Mouse (Mus musculus): ENCODE measurements at regions not wholly inside any gene's neighbourhood (a gene's known extent, or its start where the extent isn't known, plus 50 kb on each side); places are given as distances from the start of the nearest gene placed in this dataset.

DNA sequence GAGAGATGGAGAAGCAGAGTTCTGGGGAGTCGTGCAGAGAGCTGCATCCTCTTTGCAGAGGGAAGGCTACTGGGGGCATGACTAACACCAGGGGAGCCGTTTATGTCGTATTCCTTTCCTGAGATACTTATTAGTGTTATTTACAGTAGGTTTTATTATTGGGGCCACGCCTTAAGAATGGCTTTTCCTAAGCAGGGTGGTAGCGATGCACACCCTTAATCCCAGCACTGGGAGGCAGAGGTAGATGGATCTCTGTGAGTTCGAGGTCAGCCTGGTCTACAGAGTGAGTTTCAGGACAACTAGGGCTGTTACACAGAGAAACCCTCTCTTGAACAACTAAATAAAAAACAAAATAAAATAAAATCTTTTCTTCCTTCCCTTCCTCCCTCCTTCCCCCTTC is 212.6 kb downstream of the Enc1 start:
- DNase-seq (ENCODE audit: low read depth, low spot score) = no peak

DNA sequence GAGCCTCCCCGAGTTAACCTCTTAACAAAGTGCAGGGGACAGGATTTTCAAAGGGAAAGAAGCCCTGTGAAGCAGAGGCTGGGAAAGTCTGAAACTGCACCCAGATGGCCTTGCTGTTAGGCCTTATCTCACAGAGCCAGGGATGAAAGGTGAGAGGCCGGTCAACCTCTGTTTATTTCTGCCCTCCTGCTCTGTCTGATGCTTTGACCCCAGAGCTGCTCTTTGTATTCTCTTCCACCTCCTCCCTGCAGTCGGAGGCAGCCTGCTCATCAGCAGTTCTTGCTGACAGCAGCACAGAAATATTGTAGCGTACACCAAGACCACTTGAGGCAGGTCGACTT is 212.2 kb downstream of the Enc1 start:
- DNase-seq (ENCODE audit: low read depth, low spot score) = no peak

- DNase-seq (ENCODE audit: low read depth, low spot score) = no peak
Measured at GRCm38 (mm10) chr13:97452386-97453089, 211.6 kb downstream of the Enc1 start.

- peak; percentile 86 for DNase-seq (ENCODE audit: low read depth, low spot score)
Measured at GRCm38 (mm10) chr13:97451276-97451675, 210.4 kb downstream of the Enc1 start.

GRCm38 (mm10) chr13:97448123-97448522 is 207.2 kb downstream of the Enc1 start:
- DNase-seq (ENCODE audit: low read depth, low spot score) = no peak

- no peak for DNase-seq (ENCODE audit: low read depth, low spot score)
Measured at GRCm38 (mm10) chr13:97443731-97444428, 203.0 kb downstream of the Enc1 start.

DNA sequence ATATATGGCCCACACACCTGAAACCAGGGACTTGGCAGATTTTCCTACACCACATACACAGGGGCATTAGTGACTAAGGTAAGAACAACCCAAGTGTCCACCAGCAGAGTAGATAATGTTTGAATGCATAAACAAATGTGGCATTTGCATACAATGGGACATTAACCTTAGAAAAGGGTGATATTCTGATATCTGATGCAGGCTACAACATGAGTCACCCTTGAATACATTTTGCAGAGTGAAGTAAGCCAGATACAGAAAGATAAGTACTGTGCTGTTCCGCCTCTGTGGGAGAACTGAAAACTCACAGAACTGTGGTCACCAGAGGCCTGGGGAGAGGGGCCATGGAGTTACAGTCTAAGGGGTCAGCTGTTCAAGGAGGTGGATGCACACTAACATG is 201.9 kb downstream of the Enc1 start:
- no peak for DNase-seq (ENCODE audit: low read depth, low spot score)

DNA sequence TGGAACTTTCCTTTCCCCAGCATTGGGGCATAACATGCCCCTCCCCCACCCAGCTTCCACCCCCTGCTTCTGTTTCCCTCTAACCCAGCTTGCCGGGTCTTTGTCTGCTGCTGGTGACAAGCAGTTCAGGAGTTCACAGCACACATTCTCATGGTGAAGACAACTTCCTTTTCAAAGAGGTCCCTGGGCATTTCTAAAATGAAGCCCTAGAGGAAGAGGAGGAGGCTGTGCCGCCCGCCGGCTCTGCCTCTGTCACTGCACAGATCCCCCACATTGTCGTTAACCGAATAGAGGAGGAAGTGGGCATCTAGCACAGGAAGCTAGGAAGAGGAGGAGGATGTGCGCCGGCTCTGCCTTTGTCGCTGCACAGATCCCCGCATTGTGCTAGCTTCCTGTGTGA is 201.4 kb downstream of the Enc1 start:
- peak; percentile 65 for DNase-seq (ENCODE audit: low read depth, low spot score)

- peak; percentile 53 for DNase-seq (ENCODE audit: low read depth, low spot score)
Measured at GRCm38 (mm10) chr13:97441803-97442202, 200.9 kb downstream of the Enc1 start.

- DNase-seq (ENCODE audit: low read depth, low spot score) = peak; percentile 36
Measured at GRCm38 (mm10) chr13:97439216-97439979, 198.5 kb downstream of the Enc1 start.

DNA sequence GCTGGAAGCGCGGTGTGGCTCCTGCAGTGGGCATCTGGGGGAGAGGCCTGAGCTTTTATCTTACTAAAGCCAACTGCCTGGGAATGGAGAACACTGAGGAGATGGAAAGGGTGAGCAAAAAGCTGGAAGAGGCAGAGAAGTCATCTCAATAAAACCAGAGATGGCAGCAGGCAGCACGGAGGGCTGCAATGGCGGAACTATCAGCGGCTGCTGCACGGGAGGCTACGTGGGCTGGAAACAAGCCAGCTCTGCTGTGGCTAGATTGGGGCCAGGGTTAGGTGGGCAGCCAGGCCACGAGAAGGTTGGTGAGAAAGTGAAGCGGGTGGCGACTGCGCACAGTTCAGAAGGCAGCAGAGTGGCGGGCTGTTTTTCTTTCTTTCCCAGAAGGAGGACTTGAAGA is 197.8 kb downstream of the Enc1 start:
- no peak for DNase-seq (ENCODE audit: low read depth, low spot score)

DNA sequence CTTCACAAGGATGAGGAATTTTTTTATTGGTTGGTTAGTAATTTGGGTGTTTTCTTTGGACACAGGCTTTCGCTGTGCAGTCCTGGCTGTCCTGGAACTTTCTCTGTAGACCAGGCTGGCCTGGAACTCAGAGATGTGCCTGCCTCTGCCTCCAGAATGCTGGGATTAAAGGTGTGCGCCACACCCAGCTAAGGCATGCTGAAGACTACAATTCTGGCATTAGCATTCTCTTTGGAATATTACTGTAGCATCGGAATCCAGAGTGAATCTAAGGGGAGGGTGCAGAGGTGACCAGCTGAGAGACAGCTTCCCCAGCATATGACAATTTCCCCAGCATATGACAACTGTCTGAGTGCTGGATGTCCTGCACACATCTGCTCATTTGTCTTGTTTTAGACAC is 197.4 kb downstream of the Enc1 start:
- DNase-seq (ENCODE audit: low read depth, low spot score) = no peak

DNA sequence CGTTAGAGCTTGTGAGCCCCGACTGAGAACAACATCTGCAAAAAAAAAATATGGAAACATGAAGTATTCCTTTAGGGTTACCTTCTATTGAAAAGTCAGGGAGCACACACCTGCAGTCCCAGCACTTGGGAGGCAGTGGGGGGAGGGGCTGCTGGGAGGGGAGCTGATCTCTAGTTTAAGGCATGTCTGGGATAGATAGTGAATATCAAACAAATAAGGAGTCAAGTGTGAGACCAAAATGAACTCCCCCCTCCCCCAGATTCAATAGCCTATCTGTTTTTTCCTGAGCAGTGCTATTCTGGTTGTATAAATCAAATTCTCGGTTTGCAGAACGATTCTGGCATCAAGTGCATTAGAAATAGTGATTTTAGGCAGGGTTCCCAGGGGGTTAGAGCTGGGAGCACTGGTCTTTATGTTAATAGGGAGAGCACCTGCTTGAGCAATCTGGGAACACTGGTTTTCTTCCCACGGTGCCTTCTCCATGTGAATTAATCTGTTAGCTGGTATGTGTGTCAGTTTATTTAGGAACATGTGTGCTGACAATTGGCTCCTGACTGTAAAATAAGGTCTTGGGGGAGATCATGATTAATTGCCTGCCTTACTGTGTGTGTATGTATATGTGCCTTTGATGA is 195.9 kb downstream of the Enc1 start:
- DNase-seq (ENCODE audit: low read depth, low spot score) = no peak

GRCm38 (mm10) chr13:97435865-97436718 is 195.2 kb downstream of the Enc1 start:
- DNase-seq (ENCODE audit: low read depth, low spot score) = no peak

GRCm38 (mm10) chr13:97434961-97435864 is 194.3 kb downstream of the Enc1 start:
- no peak for DNase-seq (ENCODE audit: low read depth, low spot score)

DNA sequence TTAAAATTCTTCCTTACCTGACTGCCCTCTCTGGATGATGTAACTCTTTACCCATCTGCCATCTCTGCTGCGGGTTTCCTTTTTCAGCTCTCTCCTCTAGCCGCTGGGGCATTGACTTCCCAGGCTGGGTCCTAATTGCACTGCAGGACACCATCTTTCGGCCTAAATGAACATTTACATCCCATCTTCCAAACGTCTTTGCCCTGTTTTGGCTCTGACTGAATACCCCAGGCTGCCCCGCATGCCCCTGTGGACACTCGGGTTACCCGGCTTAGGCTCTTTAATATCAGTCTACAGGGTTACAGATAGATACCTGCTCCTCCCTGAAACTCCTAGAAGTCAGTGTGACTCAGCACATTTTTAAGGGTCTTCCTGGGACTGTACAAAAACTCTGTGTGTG is 193.3 kb downstream of the Enc1 start:
- no peak for DNase-seq (ENCODE audit: low read depth, low spot score)

- no peak for DNase-seq (ENCODE audit: low read depth, low spot score)
Measured at GRCm38 (mm10) chr13:97432627-97433026, 191.7 kb downstream of the Enc1 start.

DNA sequence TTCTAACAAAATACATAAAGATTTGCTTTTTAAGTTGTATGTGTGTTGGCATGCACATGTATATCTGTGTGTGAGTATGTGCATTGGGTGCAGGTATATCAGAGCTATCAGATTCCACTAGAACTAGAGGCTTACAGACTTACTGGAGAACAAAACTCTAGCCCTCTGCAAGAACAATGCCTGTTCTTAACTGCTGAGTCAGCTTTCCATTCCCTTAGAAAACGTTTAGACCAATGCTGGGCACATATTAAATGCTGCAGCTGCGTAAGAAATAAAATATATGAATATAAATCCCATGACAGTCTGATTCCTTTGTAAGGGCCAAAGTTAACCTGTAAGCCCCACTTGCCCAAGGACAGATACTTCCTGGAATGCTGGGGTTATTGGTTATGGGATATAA is 190.0 kb downstream of the Enc1 start:
- no peak for DNase-seq (ENCODE audit: low read depth, low spot score)

DNA sequence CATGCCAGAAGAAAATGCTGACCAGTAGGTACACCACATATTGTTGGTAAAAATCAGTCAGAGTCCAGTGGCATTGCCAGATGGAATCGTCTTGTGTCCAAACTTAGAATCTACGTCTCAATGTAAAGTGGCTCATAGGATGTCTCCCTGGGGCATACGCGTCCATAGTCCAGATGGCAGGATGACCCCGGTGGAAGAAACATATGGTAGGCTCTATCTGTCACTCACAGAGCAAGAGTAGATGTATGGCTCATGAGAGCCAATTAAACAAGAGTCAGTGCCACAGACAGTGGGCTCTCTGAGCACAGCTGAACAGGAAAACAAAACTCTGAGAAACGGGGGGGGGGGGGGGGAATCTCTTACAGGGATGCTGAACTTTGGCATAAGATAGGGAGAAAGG is 187.3 kb downstream of the Enc1 start:
- no peak for DNase-seq (ENCODE audit: low read depth, low spot score)

GRCm38 (mm10) chr13:97427537-97427936 is 186.6 kb downstream of the Enc1 start:
- DNase-seq (ENCODE audit: low read depth, low spot score) = no peak

Measured in brain, adult 2 months (tissue).